Mouse (Mus musculus): ENCODE results near the gene Gal3st4. TPM values are rescaled to one million over a fixed set of nuclear protein-coding genes. Genes with fewer than 3 reads are reported as not detected.
A peak's percentile ranks its signal among the peaks of the same experiment; 100 is the strongest.

Gene Gal3st4
- 0.58 and 0.63 TPM in 2 replicates for polyA plus RNA-seq (2012; rRNA removed)

DNA sequence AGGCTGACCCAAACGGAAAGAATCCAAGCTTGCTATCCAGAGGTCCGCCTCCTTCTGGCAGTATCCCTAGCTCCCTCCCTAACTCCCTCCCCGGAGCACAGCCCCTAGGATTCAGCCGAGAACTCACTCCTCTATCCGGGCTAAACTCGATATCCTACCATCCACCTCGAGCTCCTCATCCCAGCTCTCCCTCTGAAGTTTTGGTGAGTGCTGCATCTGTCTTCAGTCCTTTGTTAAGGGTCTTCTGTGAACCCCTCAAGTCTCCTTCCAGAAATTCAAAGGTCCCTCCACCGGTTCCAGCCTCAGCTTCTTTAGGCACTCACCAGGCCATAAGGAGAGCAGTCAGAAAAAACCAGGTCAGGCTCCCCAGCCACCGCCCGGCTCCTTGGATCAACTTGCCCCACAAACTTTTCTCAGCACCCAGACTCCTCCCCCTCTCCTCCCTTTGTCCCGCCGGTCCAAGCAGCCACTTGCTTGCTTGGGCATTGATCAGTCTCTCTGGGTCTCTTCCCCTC, at the start of gene Gal3st4:
Gene Gal3st4, minus strand, starts transcription at position 432 of the 515 bp plus-strand sequence.
- TF ChIP-seq CTCF (IDR thresholded peaks at IDR 0.05; ENCODE audit: borderline replicate concordance, extremely low read depth, insufficient read depth, insufficient read length), result no peak
- TF ChIP-seq POLR2A (IDR thresholded peaks at IDR 0.05; ENCODE audit: borderline replicate concordance, extremely low read depth, insufficient read depth, insufficient read length, poor library complexity, severe bottlenecking), result no peak
- peak; percentile 59 for DNase-seq (ENCODE audit: low read depth)

DNA sequence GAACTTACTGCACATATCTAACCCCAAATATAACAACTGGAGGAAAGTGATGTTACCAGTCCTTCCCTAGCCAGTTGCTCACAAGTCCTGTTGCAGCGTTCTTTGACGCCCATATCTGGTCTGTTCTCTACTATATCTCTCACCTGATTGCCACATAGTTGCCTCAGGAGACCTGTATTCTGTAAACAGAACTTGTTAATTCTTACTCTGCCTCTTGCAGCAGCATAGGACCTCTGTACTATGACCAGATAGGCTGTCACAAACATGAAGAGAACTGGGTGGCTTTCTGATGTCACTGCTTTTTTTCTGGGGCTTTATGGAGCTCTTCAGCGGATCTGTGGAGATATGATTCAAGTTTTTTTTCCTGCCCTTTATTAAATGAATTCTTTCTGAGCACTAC, 40.2 kb upstream of the Gal3st4 start:
- DNase-seq (ENCODE audit: low read depth), result no peak
- TF ChIP-seq CTCF (IDR thresholded peaks at IDR 0.05; ENCODE audit: borderline replicate concordance, extremely low read depth, insufficient read depth, insufficient read length), result no peak
- TF ChIP-seq POLR2A (IDR thresholded peaks at IDR 0.05; ENCODE audit: borderline replicate concordance, extremely low read depth, insufficient read depth, insufficient read length, poor library complexity, severe bottlenecking), result no peak

DNA sequence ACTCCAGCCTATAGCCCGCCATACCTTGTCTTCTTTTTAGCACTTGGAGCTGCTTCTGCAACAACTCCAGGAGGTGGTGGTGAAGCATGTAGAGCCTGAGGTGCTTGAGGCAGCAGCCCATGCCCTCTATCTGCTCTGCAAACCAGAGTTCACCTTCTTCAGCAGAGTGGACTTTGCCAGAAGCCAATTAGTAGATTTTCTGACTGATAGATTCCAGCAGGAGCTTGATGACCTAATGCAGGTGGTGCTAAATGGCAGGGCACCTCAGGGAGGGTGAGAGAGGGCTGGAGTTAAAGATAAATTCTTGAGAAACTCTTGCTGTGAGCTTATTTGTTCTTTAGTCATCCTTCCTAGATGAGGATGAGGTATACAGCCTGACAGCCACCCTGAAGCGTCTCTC, 27.0 kb upstream of the Gal3st4 start:
- no peak for DNase-seq (ENCODE audit: low read depth)
- no peak for TF ChIP-seq POLR2A (IDR thresholded peaks at IDR 0.05; ENCODE audit: borderline replicate concordance, extremely low read depth, insufficient read depth, insufficient read length, poor library complexity, severe bottlenecking)
- TF ChIP-seq CTCF (IDR thresholded peaks at IDR 0.05; ENCODE audit: borderline replicate concordance, extremely low read depth, insufficient read depth, insufficient read length), result no peak

DNA sequence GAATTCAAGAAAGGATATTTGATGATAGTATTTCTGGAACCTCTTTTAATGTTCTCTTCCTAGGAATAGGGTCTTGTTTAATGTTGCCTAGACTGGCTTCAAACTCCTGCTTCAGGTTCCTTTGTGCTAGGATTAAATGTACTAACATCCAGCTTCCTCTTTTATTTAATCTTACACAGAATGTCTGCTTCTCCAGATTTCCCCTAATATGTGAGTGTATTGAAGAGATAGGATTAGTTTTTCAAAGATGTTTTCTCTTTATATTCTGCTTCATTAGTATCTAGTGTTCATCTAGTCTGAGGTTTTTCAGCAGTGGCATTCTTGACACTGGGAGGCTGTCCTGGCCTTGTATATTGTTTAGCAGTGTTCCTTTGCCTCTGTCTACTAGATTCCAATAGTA, 21.5 kb upstream of the Gal3st4 start:
- no peak for TF ChIP-seq POLR2A (IDR thresholded peaks at IDR 0.05; ENCODE audit: borderline replicate concordance, extremely low read depth, insufficient read depth, insufficient read length, poor library complexity, severe bottlenecking)
- no peak for TF ChIP-seq CTCF (IDR thresholded peaks at IDR 0.05; ENCODE audit: borderline replicate concordance, extremely low read depth, insufficient read depth, insufficient read length)
- no peak for DNase-seq (ENCODE audit: low read depth)

DNA sequence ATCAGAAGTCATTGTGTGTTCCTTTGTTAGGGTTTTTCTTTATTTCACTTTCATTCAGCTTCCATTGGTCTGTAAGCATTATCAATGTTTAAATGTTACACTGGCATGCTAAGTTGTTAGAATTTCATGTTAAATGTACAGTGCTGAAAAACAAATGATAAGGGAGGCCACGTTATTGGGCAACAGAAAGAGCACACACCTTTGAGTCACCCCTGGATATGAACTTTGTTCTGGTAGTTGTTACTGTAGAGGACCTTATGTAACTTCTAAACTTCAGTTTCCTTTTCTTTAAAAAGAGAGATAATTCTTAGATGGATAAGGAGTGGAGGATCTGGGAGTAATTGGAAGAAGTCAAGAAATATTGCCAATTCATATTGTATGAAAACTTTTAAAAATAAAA, 19.0 kb upstream of the Gal3st4 start:
- TF ChIP-seq POLR2A (IDR thresholded peaks at IDR 0.05; ENCODE audit: borderline replicate concordance, extremely low read depth, insufficient read depth, insufficient read length, poor library complexity, severe bottlenecking) (no peak), CTCF (IDR thresholded peaks at IDR 0.05; ENCODE audit: borderline replicate concordance, extremely low read depth, insufficient read depth, insufficient read length) (no peak)
- DNase-seq (ENCODE audit: low read depth), result no peak

DNA sequence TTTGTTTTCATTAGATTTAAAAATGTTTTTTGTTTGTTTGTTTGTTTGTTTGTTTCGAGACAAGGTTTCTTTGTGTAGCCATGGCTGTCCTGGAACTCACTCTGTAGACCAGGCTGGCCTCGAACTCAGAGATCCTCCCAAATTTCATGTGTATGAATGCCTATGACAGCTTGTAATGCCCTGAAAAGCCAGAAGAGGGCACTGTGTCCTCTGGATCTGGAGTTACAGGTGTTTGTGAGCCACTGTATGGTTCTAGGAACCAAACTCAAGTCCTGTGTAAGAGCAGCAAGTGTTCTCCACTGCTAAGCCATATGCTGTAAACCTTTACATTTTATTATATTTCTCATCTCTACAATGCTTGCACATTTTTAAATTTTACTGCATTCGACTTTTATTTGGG, 15.2 kb upstream of the Gal3st4 start:
- TF ChIP-seq CTCF (IDR thresholded peaks at IDR 0.05; ENCODE audit: borderline replicate concordance, extremely low read depth, insufficient read depth, insufficient read length) (peak; percentile 14; the same call in 1 of the 2 replicates), POLR2A (IDR thresholded peaks at IDR 0.05; ENCODE audit: borderline replicate concordance, extremely low read depth, insufficient read depth, insufficient read length, poor library complexity, severe bottlenecking) (no peak)

DNA sequence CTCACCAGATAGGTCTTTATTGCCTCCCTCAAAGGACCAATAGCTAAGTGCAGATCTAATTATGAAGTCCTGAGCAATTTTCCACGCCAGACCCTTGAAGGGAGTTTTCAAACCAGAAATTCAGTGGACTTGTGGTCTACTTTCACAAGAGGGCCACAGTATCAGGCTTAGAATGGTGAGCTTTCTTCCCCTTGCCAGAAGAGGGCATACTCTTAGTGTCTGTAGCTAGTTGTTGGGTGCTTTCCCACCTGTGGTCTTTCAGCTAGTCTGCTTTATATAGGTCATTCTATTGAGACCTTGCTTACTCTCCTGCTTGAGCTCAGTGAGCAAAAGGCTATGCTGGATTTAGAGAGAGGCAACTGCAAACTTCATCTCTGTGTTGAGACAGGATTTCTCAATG, 10.9 kb upstream of the Gal3st4 start:
- no peak for DNase-seq (ENCODE audit: low read depth)
- no peak for TF ChIP-seq POLR2A (IDR thresholded peaks at IDR 0.05; ENCODE audit: borderline replicate concordance, extremely low read depth, insufficient read depth, insufficient read length, poor library complexity, severe bottlenecking)
- peak; percentile 2; the same call in 1 of the 2 replicates for TF ChIP-seq CTCF (IDR thresholded peaks at IDR 0.05; ENCODE audit: borderline replicate concordance, extremely low read depth, insufficient read depth, insufficient read length)

More for the DNA sequence above, 15.2 kb upstream of the Gal3st4 start:
- DNase-seq (ENCODE audit: low read depth), result no peak

DNA sequence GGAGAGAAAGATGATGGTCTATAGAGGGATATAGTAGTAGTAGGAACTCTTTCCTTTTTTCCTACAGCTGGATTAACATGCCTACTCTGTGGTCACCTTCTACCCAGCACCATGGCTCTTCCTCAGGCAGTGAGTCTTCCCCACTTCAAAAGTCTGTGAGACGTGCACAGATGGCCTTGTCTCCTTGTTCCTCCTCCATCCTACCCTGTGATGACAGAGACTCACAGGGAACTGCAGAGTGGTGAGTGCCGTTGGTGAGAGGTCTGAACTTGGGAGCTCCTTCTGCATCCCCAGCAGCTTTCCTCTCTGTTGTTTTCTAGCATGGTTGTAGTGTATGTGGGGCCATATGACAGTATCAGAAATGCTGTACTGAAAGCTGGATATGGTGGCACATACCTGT, 9.2 kb upstream of the Gal3st4 start:
- TF ChIP-seq CTCF (IDR thresholded peaks at IDR 0.05; ENCODE audit: borderline replicate concordance, extremely low read depth, insufficient read depth, insufficient read length) (no peak), POLR2A (IDR thresholded peaks at IDR 0.05; ENCODE audit: borderline replicate concordance, extremely low read depth, insufficient read depth, insufficient read length, poor library complexity, severe bottlenecking) (no peak)
- DNase-seq (ENCODE audit: low read depth), result no peak

DNA sequence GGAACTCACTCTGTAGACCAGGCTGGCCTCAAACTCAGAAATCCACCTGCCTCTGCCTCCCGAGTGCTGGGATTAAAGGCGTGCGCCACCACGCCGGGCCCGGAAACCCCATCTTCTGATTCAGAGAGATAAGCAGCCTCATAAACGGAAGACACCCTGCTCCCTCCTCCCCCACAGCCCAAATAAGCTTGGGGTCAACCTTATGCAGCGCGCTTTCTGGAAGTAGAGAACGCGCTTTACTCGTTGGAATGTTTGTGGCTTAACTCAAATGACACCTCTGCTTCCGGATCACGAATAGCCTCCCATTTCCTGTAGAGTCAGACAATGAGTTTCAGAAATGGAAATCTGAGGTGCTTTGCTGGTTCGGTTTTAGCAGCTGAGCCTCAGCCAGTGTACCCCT, 8.2 kb upstream of the Gal3st4 start:
- no peak for TF ChIP-seq POLR2A (IDR thresholded peaks at IDR 0.05; ENCODE audit: borderline replicate concordance, extremely low read depth, insufficient read depth, insufficient read length, poor library complexity, severe bottlenecking)
- TF ChIP-seq CTCF (IDR thresholded peaks at IDR 0.05; ENCODE audit: borderline replicate concordance, extremely low read depth, insufficient read depth, insufficient read length), result no peak
- no peak for DNase-seq (ENCODE audit: low read depth)

DNA sequence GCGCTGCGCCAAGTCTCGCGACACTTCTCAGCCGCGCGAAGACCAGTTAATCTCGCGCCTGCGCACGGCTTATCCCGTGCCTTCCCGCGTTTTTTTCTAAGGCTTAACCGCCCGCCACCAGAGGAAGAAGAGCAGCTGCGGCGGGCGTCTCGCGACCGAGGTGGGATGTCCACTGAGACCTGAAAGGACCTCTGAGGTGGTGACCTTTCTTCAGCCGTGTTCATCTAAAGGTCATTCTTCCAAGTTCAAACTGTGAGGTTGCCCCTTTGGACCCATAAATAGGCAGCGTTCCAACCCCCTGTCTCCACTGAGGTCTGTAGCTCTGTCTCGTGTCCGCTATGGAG, 7.8 kb upstream of the Gal3st4 start:
- TF ChIP-seq POLR2A (IDR thresholded peaks at IDR 0.05; ENCODE audit: borderline replicate concordance, extremely low read depth, insufficient read depth, insufficient read length, poor library complexity, severe bottlenecking) (no peak), CTCF (IDR thresholded peaks at IDR 0.05; ENCODE audit: borderline replicate concordance, extremely low read depth, insufficient read depth, insufficient read length) (no peak)
- no peak for DNase-seq (ENCODE audit: low read depth)

DNA sequence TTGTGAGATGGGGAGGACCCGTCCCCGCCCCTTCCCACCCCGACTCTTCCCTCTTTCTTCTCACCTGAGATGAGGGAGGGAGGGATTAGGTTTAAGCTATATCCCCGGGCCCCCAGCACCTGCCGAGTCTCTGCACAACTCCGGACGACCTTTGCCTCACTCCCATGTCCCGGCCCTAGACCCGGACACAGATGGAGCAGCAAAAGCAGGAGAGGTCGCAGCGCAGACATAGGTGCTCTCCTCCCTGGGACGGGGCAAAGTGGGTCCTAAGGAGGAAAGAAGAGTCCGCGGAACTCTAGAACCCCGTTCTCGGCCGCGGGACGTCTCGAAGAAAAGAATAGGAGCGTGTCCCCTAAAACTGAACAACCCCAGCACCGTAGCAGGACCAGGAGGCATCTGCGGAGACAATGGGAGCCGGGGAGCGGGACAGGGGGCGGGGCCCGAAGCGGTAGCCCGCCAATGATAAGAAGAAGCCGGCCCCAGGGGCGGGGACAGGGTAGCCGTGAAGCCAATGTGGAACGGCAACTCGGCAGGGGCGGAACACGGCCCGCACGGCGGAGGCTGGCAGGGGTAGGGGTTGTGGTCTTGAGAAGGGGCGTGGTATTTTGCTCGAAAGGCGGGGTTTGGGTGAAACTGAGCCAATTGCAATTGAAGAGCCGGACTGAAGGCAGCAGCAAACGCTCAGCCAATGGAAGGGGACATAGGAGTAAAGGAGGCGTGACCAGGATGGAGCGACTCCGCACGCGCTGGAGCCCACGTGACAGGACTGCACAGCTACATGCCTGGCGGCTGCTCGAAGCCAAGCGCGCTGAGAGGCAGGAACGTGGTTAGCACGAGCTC, 7.2 kb upstream of the Gal3st4 start, which contains the start of the genes Gm43720, Gpc2 and Stag3:
Gene Gm43720, minus strand, starts transcription at position 374 of the 840 bp plus-strand sequence.
Gene Gpc2, minus strand, starts transcription at position 421 of the 840 bp plus-strand sequence.
Gene Stag3, plus strand, starts transcription at position 656 of the 840 bp plus-strand sequence.
- peak; percentile 54; the same call in 1 of the 2 replicates for TF ChIP-seq POLR2A (IDR thresholded peaks at IDR 0.05; ENCODE audit: borderline replicate concordance, extremely low read depth, insufficient read depth, insufficient read length, poor library complexity, severe bottlenecking)
- TF ChIP-seq CTCF (IDR thresholded peaks at IDR 0.05; ENCODE audit: borderline replicate concordance, extremely low read depth, insufficient read depth, insufficient read length), result no peak
- DNase-seq (ENCODE audit: low read depth), result peak; percentile 100

Measured in brain, embryonic 14.5 days (tissue).